Mouse (Mus musculus) heart, postnatal 10 days (tissue): ENCODE measurements around the gene Gm29776. TPM values are rescaled to one million over a fixed set of nuclear protein-coding genes. Genes with fewer than 3 reads are reported as not detected.

Experiments used
- DNase-seq, 2 experiments: peaks; one replicate each; pipeline ENCODE4 v3.0.0; 2021
- intact Hi-C: fragments of 180-260 bp; cut with DNase I; formaldehyde crosslinking; loops from one replicate; pipeline ENCODE4 v1.15.1; 2025
- total RNA-seq, 2 experiments: library from RNA; stranded (reverse); gene quantifications; 2 replicates each; pipeline ENCODE4 v1.2.3; 2021

The Gm29776 gene
- total RNA-seq, 2 experiments from 2014 or later: 0.10 TPM

GRCm38 (mm10) chr14:54712861-54713260 lies 14.2 kb upstream of the Gm29776 start:
- peak in 1 of 2 experiments; percentile 32 for DNase-seq
- intact Hi-C loops: no loop called here

GRCm38 (mm10) chr14:54712074-54712473 lies 13.4 kb upstream of the Gm29776 start, which contains the start of gene Cebpe:
TSS of gene Cebpe (minus strand) at chr14:54712174.
- no peak for DNase-seq
- intact Hi-C loops: no loop called here

GRCm38 (mm10) chr14:54709054-54709453 lies 10.4 kb upstream of the Gm29776 start:
- intact Hi-C loops: no loop called here
- no peak for DNase-seq

GRCm38 (mm10) chr14:54706589-54707320 lies 8.1 kb upstream of the Gm29776 start:
- intact Hi-C loops: no loop called here
- DNase-seq: peak in 1 of 2 experiments; percentile 18

GRCm38 (mm10) chr14:54705844-54706243 lies 7.2 kb upstream of the Gm29776 start:
- DNase-seq: peak in 1 of 2 experiments; percentile 15
- intact Hi-C loops: no loop called here

- DNase-seq: no peak
- intact Hi-C loops: no loop called here
Observed at GRCm38 (mm10) chr14:54703207-54703606, 4.6 kb upstream of the Gm29776 start.

- intact Hi-C loops: loop anchor here (1.0 kb wide), 1 partner anchor 50 kb away; no protein-coding TSS in a partner anchor
- DNase-seq: peak; percentile 85 to 92
Observed at GRCm38 (mm10) chr14:54701298-54701697, 2.7 kb upstream of the Gm29776 start.

GRCm38 (mm10) chr14:54699586-54699985 lies 953 bp upstream of the Gm29776 start:
- intact Hi-C loops: no loop called here
- DNase-seq: no peak

- DNase-seq: no peak
- intact Hi-C loops: no loop called here
Observed at GRCm38 (mm10) chr14:54696752-54697151, 1.9 kb downstream of the Gm29776 start.

GRCm38 (mm10) chr14:54695042-54695441 lies 3.6 kb downstream of the Gm29776 start:
- intact Hi-C loops: no loop called here
- no peak for DNase-seq

- intact Hi-C loops: loop anchor here (5.0 kb wide), 1 partner anchor 35 kb away; no protein-coding TSS in a partner anchor
- no peak for DNase-seq
Observed at GRCm38 (mm10) chr14:54687251-54687650, 11.4 kb downstream of the Gm29776 start.

- intact Hi-C loops: loop anchor here (5.0 kb wide), 1 partner anchor 34 kb away; no protein-coding TSS in a partner anchor
Observed at GRCm38 (mm10) chr14:54686522-54687143, 12.0 kb downstream of the Gm29776 start, which contains the start of gene Acin1. TSS of gene Acin1 (minus strand) at chr14:54686931.

GRCm38 (mm10) chr14:54686063-54686521 lies 12.5 kb downstream of the Gm29776 start, which contains the start of gene 1700123O20Rik:
TSS of gene 1700123O20Rik (plus strand) at chr14:54686216.
- DNase-seq: no peak
- intact Hi-C loops: loop anchor here (5.0 kb wide), 1 partner anchor 34 kb away; no protein-coding TSS in a partner anchor

More at GRCm38 (mm10) chr14:54686522-54687143, 12.0 kb downstream of the Gm29776 start, which contains the start of gene Acin1:
- peak; percentile 100 for DNase-seq

GRCm38 (mm10) chr14:54685471-54685870 lies 13.2 kb downstream of the Gm29776 start:
- DNase-seq: no peak
- intact Hi-C loops: loop anchor here (5.0 kb wide), 1 partner anchor 33 kb away; no protein-coding TSS in a partner anchor

GRCm38 (mm10) chr14:54682396-54682795 lies 16.2 kb downstream of the Gm29776 start:
- DNase-seq: no peak
- intact Hi-C loops: no loop called here

- intact Hi-C loops: no loop called here
- no peak for DNase-seq
Observed at GRCm38 (mm10) chr14:54678657-54679304, 19.9 kb downstream of the Gm29776 start.

GRCm38 (mm10) chr14:54676290-54676689 lies 22.3 kb downstream of the Gm29776 start:
- intact Hi-C loops: no loop called here
- no peak for DNase-seq

GRCm38 (mm10) chr14:54674317-54674716 lies 24.3 kb downstream of the Gm29776 start:
- DNase-seq: no peak
- intact Hi-C loops: no loop called here

GRCm38 (mm10) chr14:54669381-54669780 lies 29.3 kb downstream of the Gm29776 start:
- intact Hi-C loops: no loop called here
- peak; percentile 47 to 73 for DNase-seq

GRCm38 (mm10) chr14:54664477-54665222 lies 34.0 kb downstream of the Gm29776 start:
- intact Hi-C loops: no loop called here
- no peak for DNase-seq
